Mouse (Mus musculus): Measurements from ENCODE around the gene Atp8a2. TPM values are rescaled to one million over a fixed set of nuclear protein-coding genes. Genes with fewer than 3 reads are reported as not detected.
A peak's percentile ranks its signal among the peaks of the same experiment; 100 is the strongest.

Atp8a2 gene
- total RNA-seq, 2 experiments from 2014 or later = 0.50 to 0.71 TPM

GRCm38 (mm10) chr14:59928781-59929180 is 268.2 kb downstream of the Atp8a2 start:
- Histone ChIP-seq H3K27ac (no peak overlapping the region), H3K4me3 (no peak overlapping the region)
- DNase-seq = no peak
- intact Hi-C loops (cut with DNase I) = no loop called here
- no peak for TF ChIP-seq CTCF (IDR thresholded peaks at IDR 0.05)

GRCm38 (mm10) chr14:59927804-59928203 is 269.2 kb downstream of the Atp8a2 start:
- no peak for DNase-seq
- TF ChIP-seq CTCF (IDR thresholded peaks at IDR 0.05) = no peak
- H3K4me3 ChIP-seq = no peak overlapping the region
- H3K27ac ChIP-seq = no peak overlapping the region
- intact Hi-C loops (cut with DNase I) = no loop called here

DNA sequence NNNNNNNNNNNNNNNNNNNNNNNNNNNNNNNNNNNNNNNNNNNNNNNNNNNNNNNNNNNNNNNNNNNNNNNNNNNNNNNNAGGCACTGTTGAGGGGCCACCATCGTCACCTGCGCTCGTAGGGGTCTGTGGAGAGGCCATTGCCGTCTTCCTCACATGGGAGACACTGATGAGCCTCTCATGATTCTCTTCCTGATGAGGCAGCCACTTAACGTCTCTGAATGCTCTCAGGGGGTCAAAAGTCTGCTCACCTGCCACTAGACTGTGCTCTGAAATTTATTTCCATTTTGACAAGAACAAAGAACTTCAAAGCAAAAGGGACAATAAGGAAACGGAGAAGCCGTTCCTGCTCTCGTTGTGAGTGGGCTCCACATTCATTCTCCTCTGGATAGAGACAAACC is 277.1 kb downstream of the Atp8a2 start:
- no peak for TF ChIP-seq CTCF (IDR thresholded peaks at IDR 0.05)
- H3K4me3 ChIP-seq = no peak overlapping the region
- intact Hi-C loops (cut with DNase I) = no loop called here
- no peak overlapping the region for H3K27ac ChIP-seq
- DNase-seq = no peak

DNA sequence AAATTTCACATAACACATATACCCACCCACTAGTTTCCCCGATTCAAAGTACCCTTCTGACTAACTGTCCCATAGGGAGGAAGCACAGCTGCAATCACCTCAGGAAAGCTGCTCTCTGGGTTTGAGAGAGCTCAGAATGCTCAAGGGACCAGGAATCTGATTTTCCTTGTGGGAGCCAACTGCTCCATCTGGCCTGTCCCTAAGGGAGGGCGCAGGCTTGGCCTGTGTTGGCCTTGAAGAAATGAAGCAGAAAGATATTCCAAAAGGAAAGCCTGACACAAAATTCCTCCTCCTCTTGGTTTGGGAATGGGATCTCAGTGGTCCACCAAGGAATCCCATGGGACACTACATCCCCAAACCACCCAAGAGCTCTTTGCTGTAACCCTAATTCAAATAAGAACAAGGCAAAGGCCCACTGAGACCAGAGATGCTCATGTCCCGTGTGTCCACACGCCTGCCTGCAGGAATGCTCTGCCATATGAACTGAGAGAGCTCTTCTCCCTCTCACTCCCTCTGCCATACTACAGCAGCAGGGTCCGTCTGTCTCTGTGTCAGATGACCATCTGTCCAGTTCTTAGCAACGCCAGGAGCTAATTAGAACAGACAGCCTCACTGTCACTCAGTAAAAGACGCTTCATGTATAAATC is 293.4 kb downstream of the Atp8a2 start:
- TF ChIP-seq CTCF (IDR thresholded peaks at IDR 0.05) = no peak
- no peak for DNase-seq
- H3K4me3 ChIP-seq = no peak overlapping the region
- intact Hi-C loops (cut with DNase I) = no loop called here
- H3K27ac ChIP-seq = no peak overlapping the region

DNA sequence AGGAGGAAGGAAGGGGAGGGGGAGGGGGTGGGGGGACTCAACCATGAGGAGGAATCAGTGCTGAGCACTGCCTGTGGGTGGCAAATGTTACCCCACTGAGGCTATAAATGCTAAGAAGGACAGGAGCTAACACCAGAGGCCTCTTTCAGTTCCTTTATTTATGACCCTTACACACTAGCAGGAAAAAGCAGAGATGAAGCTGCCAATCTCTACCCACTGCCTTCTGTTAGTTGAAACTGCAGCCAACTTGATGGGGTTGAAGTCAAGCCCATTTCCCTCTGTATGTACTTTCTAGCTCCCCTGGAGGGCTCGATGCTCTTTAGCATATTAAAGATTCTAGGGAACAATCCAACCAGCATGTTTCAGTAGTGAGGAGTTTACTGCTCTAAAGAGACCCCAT is 303.0 kb downstream of the Atp8a2 start:
- intact Hi-C loops (cut with DNase I) = no loop called here
- Histone ChIP-seq H3K4me3 (no peak overlapping the region), H3K27ac (no peak overlapping the region)
- DNase-seq = no peak
- TF ChIP-seq CTCF (IDR thresholded peaks at IDR 0.05) = no peak

DNA sequence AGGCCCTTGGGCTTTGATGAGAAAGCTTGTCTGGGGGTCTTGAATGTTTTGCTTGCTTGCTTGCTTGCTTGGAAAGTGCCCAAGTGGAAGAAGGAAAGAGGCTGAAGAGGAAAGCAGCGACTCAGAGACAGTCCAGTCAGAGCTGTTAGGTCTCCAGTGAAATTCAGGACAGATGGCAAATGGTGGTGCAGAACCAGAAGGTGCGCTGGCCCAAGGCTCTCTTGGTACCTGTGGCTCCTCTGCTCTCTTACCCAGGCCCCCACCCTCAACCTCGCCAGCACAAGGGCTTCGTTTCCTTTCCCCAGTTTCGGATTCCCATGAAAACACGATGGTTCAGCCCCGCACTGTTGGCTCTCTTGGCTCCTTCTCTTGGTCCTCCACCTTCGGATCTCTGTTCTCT is 304.9 kb downstream of the Atp8a2 start:
- H3K27ac ChIP-seq = no peak overlapping the region
- no peak overlapping the region for H3K4me3 ChIP-seq
- DNase-seq = no peak
- no peak for TF ChIP-seq CTCF (IDR thresholded peaks at IDR 0.05)
- intact Hi-C loops (cut with DNase I) = no loop called here

- no peak for TF ChIP-seq CTCF (IDR thresholded peaks at IDR 0.05)
- intact Hi-C loops (cut with DNase I) = no loop called here
These were observed 305.5 kb downstream of the Atp8a2 start for GRCm38 (mm10) chr14:59891491-59891890.

DNA sequence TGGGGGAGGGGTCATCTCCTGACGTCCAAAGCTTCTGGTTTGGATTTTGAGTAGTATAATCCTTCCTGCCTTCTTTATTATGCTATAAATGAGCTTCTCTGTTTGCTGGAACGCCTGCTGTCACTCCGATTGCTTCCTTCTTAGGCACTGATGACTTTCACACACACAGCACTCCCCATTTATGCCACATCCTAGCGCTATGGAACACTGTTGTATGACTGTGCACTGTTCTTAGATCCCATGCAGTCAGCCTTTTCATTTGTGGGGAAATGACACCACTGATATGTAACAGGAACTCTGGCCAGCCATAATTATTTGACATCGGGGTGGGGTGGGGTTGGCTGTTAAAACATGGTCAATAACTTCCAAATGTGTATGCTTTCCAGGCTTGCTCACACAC is 306.2 kb downstream of the Atp8a2 start:
- intact Hi-C loops (cut with DNase I) = no loop called here
- no peak overlapping the region for H3K27ac ChIP-seq
- DNase-seq = no peak
- no peak overlapping the region for H3K4me3 ChIP-seq
- no peak for TF ChIP-seq CTCF (IDR thresholded peaks at IDR 0.05)

More at GRCm38 (mm10) chr14:59891491-59891890, 305.5 kb downstream of the Atp8a2 start:
- H3K27ac ChIP-seq = no peak overlapping the region
- no peak for DNase-seq
- no peak overlapping the region for H3K4me3 ChIP-seq

- no peak for TF ChIP-seq CTCF (IDR thresholded peaks at IDR 0.05)
- H3K4me3 ChIP-seq = no peak overlapping the region
- no peak for DNase-seq
- H3K27ac ChIP-seq = no peak overlapping the region
- intact Hi-C loops (cut with DNase I) = no loop called here
These were observed 306.9 kb downstream of the Atp8a2 start for GRCm38 (mm10) chr14:59890107-59890506.

DNA sequence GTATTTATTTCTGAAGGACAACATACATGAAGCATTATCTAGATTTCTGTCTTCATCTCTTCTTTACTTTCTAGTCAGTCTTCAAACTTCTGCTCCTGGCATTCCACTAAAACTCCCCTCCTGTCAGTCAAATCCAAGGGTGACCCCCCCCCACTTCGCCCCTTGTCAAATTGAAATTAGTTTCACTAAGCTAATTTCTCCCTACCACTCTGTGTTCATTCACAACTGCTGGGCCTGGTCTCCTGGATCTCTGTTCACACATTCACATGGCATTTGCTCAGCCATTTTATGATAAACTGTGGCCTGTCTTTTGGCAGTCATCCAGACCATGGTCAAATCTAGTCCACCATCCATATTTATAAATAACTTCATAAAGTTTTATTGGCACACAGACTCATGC is 308.5 kb downstream of the Atp8a2 start:
- Histone ChIP-seq H3K4me3 (no peak overlapping the region), H3K27ac (no peak overlapping the region)
- intact Hi-C loops (cut with DNase I) = no loop called here
- DNase-seq = no peak
- no peak for TF ChIP-seq CTCF (IDR thresholded peaks at IDR 0.05)

DNA sequence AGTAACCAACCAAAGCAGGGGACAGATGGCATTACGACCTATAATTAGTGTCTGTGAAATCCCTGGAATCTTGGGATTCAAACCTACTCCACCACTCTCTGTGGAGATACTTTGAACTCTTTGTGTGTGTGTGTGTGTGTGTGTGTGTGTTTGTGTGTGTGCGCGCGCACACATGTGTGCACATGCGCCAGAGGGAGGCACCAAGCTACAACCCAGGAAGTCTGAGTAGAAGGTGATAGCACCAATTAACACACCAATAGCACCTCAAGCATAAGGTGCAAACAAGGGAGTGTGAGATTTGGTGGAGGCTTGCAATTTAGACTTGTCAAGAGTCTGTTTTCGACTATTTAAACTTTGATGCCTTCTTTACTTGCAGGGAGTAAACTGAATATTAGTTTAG is 308.9 kb downstream of the Atp8a2 start:
- TF ChIP-seq CTCF (IDR thresholded peaks at IDR 0.05) = no peak
- no peak overlapping the region for H3K27ac ChIP-seq
- no peak overlapping the region for H3K4me3 ChIP-seq
- intact Hi-C loops (cut with DNase I) = no loop called here
- no peak for DNase-seq

- no peak overlapping the region for H3K27ac ChIP-seq
- H3K4me3 ChIP-seq = peak overlapping the region; percentile 25; the same call in 1 of the 2 replicates
- TF ChIP-seq CTCF (IDR thresholded peaks at IDR 0.05) = no peak
- DNase-seq = peak; percentile 29
- intact Hi-C loops (cut with DNase I) = no loop called here
These were observed 309.7 kb downstream of the Atp8a2 start for GRCm38 (mm10) chr14:59887061-59887861.

GRCm38 (mm10) chr14:59883517-59884069 is 313.4 kb downstream of the Atp8a2 start:
- no peak for TF ChIP-seq CTCF (IDR thresholded peaks at IDR 0.05)
- intact Hi-C loops (cut with DNase I) = no loop called here
- H3K4me3 ChIP-seq = no peak overlapping the region
- no peak for DNase-seq
- no peak overlapping the region for H3K27ac ChIP-seq
